Mouse (Mus musculus): ENCODE data around the gene Josd1.

DNA sequence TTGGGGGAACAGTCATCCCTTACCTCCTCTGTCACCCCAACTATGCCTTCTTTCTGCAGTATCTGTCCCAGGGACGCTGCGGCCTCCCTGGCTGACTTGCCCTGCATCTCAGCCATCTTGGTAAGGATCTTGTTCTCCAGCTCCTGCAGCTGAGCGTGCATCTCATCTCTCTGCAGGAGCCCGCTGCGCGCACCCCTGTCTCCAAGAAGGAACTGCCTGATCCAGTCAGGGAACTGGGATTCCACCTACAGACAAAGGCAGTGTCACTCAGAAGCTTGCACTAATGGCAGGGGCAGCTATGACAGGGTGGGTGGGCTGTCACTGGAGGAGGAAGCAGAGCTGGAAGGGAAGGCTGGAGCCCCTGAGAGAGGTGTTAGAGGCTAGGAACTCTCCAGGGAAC lies 40.1 kb upstream of the Josd1 start:
- no peak for TF ChIP-seq POLR2A (IDR thresholded peaks at IDR 0.05; ENCODE audit: extremely low read depth, insufficient read depth, low read length)
- TF ChIP-seq CTCF (IDR thresholded peaks at IDR 0.05; ENCODE audit: extremely low read depth, insufficient read depth, low read length) = no peak
